Mouse (Mus musculus): Measurements from ENCODE around the gene Ltbp1. TPM values are rescaled to one million over a fixed set of nuclear protein-coding genes. Genes with fewer than 3 reads are reported as not detected.
A peak's percentile ranks its signal among the peaks of the same experiment; 100 is the strongest.

The Ltbp1 gene
- 10 to 100 TPM; 66.6 to 69.0 TPM for total RNA-seq (2021)

DNA sequence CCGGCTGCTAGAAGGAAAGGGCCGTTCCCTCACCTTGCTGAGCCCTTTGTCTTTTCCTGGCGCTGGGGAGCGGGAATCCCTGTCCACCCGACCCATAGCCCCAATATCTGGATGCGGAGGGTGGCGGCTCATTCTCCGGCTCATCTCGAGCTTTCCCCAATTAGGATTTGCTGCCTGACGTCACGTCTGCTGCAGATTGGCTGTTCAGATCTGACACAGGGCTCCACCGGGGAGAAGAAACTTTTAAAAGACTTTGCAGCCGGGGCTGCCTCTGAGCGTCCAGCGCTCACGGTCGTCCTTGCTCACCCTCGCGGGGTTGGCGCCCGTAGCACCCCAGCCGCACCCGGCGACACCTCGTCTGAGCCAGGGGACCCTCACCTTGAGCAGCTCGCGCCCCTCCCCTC is at the start of gene Ltbp1:
TSS of gene Ltbp1 (plus strand) at position 288 of the 404 bp plus-strand sequence.
- intact Hi-C loops (cut with DNase I): loop anchor here (1.0 to 5.0 kb wide), 5 partner anchors 70 to 367 kb away; no protein-coding TSS in a partner anchor
- DNase-seq: peak; percentile 80 to 86

- no peak for DNase-seq
- intact Hi-C loops (cut with DNase I): no loop called here
Measured at GRCm38 (mm10) chr17:74959481-74960245, 45.7 kb upstream of the Ltbp1 start.

DNA sequence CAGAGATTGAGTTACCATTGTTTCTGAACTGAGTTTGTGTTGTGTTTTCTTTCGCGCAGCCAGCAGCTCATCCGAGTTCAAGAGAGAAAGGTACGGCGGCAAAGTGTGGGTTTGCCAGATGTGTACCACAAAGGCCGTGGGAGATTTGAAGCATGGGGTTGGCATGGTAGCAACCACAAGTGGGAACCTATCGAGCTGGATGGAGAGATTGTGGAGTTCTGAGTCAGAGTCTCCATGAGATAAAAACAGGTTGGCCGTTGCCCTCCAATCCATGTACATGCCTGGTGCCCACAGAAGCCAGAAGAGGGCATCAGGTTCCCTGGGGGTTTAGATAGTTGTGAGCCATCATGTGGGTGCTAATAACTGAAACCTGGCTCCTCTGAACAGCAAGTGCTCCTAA is 42.1 kb upstream of the Ltbp1 start:
- no peak for DNase-seq
- intact Hi-C loops (cut with DNase I): no loop called here

DNA sequence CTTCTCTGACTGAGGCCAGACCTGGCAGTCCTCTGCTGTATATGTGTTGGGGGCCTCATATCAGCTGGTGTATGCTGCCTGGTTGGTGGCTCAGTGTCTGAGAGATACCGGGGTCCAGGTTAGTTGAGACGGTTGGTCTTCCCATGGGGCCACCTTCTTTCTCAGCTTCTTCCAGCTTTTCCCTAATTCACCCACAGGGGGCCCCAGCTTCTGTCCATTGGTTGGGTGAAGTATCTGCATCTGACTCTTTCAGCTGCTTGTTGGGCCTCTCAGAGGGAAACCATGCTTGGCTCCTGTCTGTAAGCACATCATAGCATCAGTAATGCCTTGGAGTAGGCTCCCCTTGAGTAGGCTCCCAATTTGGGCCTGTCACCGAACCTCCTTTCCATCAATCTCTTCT is 41.5 kb upstream of the Ltbp1 start:
- no peak for DNase-seq
- intact Hi-C loops (cut with DNase I): no loop called here

DNA sequence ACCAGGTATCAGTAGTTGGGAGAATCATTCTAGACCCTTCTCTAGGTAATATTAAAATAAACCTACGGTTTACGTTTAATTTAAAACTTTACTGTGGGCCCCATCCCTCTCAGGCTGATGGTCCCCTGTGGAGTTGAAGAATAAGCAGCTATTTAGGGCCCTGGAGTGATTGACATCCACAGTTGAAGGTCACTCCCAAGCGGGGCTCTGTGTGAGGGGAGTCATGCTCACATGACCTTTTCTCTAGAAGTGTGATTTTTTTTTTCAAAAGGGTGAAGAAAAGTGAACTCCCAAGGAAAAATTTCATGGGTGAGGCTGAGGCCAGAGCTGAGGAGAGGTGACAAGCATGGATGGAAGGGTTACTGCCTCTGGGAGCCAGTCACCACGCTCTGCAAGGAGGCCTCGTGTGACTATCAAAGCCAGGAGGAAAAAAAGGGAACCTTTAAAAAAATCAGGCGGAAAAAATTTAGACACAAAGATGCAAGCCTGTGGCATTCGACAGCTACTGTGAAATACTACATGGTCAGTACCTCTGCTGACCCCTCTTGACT is 38.0 kb upstream of the Ltbp1 start:
- intact Hi-C loops (cut with DNase I): no loop called here
- no peak for DNase-seq

- no peak for DNase-seq
- intact Hi-C loops (cut with DNase I): no loop called here
Measured at GRCm38 (mm10) chr17:74968152-74968712, 37.1 kb upstream of the Ltbp1 start.

DNA sequence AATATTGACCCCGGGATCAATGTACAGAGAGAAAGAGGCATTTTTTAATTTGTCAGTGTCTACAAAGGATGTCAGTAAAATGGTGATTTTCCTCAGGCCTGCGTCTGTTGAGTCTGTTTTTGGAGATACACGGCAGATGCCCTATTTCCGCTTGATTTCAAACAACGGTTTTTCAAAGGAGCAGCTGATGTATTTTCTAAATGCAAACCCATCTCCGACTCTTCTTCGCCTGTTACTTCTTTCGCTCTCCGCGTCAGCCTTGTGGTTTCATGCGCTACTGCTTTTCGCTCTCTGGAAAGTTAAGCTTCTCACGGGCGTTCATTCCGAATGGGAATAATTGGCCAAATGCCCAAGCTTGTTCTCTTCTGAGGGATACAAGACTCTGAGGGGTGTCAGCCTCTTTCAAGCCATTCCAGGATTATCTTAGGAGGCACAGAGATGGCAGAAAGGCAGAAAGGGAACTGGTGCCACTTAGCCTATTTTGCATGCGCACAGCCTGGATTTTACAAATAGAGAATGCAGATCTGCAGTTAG is 36.6 kb upstream of the Ltbp1 start:
- intact Hi-C loops (cut with DNase I): no loop called here

DNA sequence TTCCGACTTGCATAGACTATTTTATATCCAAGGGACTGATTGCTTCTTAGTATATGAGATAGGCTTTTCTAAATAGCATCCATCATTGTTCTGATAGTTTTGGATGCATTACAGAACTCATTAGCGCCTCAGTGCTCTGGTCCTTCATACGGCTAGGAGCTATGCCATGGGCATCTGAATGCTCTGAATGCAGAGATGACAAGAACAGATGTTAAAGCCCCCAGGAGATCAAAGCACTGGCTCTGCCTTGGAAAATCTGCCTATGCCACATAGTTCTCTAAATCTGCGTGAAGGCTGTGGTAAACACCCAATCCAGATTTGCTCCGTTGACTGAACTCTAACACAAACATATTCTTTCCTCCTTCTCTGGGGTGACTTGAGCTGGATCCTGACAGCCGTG is 30.2 kb upstream of the Ltbp1 start:
- intact Hi-C loops (cut with DNase I): no loop called here
- DNase-seq: no peak

More for the DNA sequence above, 36.6 kb upstream of the Ltbp1 start:
- no peak for DNase-seq

GRCm38 (mm10) chr17:74976167-74976985 is 29.0 kb upstream of the Ltbp1 start:
- intact Hi-C loops (cut with DNase I): no loop called here
- DNase-seq: no peak

DNA sequence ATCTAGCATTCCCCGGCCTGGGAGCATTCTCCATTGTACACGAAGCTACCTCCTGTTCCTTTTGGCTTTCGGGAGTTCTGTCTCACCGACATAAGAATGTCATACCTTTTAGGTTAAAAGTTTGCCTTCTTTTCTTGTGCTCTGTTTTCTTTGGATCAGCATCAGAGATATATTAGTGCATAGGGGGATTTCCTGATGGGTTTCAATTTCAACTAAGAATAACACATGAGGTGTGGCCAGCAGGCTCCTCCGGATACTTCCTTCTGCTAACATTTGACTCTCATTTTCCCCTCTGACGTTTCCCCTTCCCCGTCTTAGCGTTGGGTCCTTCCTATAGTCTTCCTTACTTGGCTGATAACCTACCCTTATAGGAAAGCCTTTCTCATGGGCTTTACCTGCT is 25.6 kb upstream of the Ltbp1 start:
- DNase-seq: no peak
- intact Hi-C loops (cut with DNase I): no loop called here

DNA sequence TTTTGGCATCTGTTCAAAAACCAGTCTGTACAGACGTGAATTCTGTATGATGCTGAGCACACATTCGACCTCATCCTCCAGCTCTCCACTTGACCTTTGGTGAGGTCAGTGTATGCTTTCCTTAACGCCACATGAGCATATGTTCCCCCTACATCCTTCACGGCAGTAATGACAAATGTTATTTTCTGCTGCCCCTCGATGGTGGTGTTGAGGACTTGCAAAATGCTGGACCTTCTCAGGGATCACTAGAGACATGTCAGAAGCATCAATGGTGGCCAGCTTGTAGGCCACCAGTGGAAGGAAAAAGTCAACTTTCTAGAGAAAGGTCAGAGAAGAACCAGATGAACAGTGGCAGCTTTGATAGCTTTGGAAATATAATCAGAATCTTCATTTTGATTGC is 23.7 kb upstream of the Ltbp1 start:
- DNase-seq: no peak
- intact Hi-C loops (cut with DNase I): no loop called here

DNA sequence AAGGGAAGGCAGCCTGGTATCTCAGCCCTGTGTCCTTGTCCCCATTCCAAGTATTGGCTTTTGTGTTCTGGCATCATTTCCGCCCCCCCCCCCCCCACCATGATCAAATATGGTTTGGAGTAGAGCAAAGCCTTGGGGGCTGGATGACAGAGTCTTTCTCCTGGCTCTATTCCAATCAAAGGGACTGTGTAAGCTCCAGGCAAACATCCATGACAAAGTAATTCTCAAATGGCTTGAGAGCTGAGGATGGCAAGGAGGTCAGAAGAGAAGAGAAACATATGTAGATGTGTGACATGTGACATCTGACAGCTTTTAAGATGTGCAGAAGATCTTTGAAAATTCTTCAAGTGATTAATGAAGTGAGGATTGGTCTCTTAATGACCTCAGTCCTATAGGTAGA is 22.5 kb upstream of the Ltbp1 start:
- DNase-seq: no peak
- intact Hi-C loops (cut with DNase I): no loop called here

GRCm38 (mm10) chr17:74984071-74984470 is 21.3 kb upstream of the Ltbp1 start:
- no peak for DNase-seq
- intact Hi-C loops (cut with DNase I): no loop called here

- intact Hi-C loops (cut with DNase I): no loop called here
- no peak for DNase-seq
Measured at GRCm38 (mm10) chr17:74984681-74985080, 20.7 kb upstream of the Ltbp1 start.

GRCm38 (mm10) chr17:74987067-74987466 is 18.3 kb upstream of the Ltbp1 start:
- no peak for DNase-seq
- intact Hi-C loops (cut with DNase I): no loop called here

DNA sequence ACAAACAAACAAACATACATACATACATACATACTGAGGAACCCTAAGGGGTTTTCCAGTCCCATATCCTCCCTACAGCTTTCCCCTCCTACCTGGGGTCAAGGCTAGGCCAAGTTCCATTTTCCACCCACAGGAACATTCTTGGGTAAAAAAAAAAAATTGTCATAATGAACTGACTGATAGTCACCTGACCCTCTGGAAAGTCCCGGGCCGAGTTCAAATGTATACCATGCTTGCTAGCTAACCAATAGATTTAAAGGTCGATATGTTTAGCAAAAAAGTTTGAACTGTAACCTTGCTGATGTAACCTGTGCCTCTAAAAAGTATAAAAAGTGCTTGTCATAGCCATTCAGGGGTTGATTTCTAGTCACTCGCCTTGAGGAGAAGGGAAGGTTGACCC is 15.7 kb upstream of the Ltbp1 start:
- DNase-seq: no peak
- intact Hi-C loops (cut with DNase I): loop anchor here (5.0 kb wide), 2 partner anchors 122 to 323 kb away; no protein-coding TSS in a partner anchor

- intact Hi-C loops (cut with DNase I): loop anchor here (5.0 kb wide), 2 partner anchors 123 to 322 kb away; no protein-coding TSS in a partner anchor
Measured at GRCm38 (mm10) chr17:74990561-74990960, 14.8 kb upstream of the Ltbp1 start.

GRCm38 (mm10) chr17:74993726-74994581 is 11.4 kb upstream of the Ltbp1 start:
- intact Hi-C loops (cut with DNase I): loop anchor here (5.0 kb wide), 2 partner anchors 127 to 318 kb away; no protein-coding TSS in a partner anchor
- DNase-seq: peak; percentile 57 to 67

More at GRCm38 (mm10) chr17:74990561-74990960, 14.8 kb upstream of the Ltbp1 start:
- no peak for DNase-seq

- DNase-seq: peak; percentile 52 to 60
- intact Hi-C loops (cut with DNase I): loop anchor here (5.0 kb wide), 2 partner anchors 127 to 318 kb away; no protein-coding TSS in a partner anchor
Measured at GRCm38 (mm10) chr17:74994582-74994893, 10.8 kb upstream of the Ltbp1 start.

DNA sequence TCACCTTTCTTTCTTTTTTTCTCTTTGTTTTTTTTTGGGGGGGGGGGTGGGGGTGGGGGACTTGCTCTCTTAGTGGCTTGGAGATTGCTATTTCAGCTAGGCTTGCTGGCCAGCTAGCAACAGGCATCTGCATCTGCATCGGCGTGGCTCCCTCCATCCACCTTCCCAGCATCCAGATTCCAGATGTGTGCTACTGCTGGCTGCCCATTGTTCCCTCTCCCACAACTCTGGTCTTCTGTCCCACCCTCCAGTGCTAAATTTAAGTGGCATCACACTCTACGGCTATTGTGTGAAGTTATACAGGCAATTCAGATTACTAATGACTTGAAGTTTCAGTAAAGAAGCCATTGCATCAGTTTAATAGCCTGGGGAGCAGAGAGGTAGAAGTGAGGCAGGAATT is 10.1 kb upstream of the Ltbp1 start:
- DNase-seq: no peak
- intact Hi-C loops (cut with DNase I): no loop called here

Measured in heart, postnatal 10 days (tissue).